Mouse (Mus musculus): Measurements from ENCODE around the gene Men1.

Gene Men1

DNA sequence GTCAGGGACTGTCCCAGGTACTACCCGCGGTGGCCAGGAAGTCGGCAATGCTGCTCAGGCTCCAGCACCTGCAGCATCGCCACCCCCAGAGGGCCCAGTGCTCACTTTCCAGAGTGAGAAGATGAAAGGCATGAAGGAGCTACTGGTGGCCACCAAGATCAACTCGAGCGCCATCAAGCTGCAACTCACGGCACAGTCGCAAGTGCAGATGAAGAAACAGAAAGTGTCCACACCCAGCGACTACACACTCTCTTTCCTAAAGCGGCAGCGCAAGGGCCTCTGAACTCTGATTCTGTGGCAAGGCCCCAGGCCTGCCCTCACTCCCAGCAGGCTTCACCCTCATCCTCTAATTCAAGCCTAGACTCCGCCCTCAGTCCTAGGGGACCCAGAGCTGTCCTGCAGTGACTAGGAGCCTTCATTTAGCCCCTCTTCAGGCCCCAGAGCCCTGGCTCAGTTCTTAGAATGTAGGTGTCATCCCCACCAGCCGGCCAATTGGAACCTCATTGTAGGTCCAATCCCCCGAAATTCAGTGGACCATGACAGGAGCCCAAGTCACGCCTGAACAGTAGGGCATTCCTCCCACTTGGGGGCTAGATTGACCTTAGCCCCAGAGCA lies 5.2 kb downstream of the Men1 start:
- no peak for DNase-seq

DNA sequence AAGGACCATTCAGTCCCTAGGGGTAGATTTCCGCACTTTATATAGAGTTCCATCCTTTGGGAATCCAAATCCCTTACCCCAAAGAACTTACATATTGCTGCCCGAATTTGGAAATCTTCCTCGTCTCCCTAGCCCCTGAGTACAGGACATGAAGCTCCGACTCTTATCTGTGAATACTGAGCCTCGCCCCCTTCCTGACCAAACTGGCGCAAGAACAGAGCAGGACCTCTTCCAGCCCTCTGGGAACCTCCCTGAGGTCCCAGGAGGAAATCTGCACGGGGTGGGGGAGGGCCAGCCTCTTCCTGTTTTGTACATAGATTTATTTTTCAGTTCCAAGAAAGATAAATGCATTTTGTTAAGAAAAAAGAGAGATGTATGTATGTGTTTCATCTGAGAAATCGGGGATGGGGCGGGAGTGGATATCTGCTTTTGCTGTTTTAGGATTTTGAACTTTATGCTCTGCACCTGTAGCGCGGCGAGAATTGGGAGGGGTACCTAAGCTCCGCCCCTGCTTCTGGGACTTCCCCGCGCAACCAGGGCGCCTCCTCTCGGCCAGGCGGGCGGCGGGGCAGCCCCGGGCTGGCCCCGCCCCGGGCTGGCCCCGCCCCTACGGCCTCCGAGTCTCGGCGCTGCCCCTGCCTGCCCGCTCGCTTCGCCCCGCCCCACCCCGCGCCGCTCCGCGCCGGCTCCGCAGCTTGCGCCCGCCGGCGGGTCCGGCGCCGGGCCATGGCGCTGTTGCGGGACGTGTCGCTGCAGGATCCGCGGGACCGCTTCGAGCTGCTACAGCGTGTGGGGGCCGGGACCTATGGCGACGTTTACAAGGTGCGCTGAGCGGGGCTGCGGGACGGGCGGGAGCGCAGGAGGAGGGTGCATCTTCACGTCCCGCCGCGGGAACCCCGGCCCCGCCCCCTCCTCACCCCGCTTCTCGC lies 6.0 kb downstream of the Men1 start, which contains the start of gene Map4k2:
Gene Map4k2, plus strand, starts transcription at position 612 of the 929 bp plus-strand sequence.
- DNase-seq, result peak; percentile 75

DNA sequence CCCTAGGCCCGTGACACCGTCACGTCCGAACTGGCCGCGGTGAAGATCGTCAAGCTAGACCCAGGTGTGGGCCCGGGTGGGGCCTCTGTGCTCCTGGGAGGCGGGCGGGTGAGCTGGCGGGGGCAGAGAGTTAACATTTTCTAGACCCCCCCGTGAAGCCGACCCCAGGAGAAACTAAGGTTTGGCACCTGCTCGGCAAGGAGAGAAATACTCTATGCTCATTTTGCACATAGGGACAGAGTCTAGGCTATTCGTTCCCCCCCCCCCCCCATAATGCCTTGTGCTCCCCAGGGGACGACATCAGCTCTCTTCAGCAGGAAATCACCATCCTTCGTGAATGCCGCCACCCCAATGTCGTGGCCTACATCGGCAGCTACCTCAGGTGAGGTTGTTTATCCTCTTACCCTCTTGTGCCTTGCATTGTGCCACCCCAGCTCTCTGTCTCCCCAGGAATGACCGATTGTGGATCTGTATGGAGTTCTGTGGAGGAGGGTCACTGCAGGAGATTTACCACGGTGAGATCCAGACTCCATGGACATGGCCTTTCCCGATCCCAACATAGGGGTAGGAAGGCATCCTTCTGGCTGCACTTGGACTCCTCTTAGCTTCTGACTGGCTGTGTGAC lies 6.8 kb downstream of the Men1 start:
- no peak for DNase-seq

DNA sequence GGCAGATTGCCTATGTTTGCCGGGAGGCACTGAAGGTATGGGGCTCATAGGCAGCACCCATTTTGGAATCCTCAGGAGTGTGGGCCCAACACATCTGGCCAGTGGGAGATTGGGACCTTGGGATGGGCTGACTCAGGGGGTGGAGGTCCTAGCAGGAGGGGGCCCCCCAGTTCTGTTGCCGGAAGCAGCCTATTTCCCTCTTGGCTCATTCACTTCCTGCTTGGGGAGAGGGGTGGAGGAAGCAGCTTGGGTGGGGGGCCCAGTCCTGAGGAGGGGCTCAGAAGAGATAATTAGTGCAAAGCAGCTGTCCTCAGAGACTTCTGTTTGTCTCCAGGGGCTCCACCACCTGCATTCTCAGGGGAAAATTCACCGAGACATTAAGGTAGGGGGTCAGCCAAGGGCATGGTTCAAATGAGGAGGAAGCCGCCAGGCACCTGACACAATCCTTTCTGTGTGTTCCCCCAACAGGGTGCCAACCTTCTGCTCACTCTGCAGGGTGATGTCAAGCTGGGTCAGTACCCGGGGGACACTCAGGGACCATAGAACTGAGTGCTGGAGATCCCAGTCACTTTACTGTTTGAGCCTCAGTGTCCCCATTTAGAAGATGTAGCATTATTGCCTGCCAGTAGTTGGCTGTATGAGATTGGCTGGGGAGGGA lies 7.6 kb downstream of the Men1 start:
- no peak for DNase-seq

DNA sequence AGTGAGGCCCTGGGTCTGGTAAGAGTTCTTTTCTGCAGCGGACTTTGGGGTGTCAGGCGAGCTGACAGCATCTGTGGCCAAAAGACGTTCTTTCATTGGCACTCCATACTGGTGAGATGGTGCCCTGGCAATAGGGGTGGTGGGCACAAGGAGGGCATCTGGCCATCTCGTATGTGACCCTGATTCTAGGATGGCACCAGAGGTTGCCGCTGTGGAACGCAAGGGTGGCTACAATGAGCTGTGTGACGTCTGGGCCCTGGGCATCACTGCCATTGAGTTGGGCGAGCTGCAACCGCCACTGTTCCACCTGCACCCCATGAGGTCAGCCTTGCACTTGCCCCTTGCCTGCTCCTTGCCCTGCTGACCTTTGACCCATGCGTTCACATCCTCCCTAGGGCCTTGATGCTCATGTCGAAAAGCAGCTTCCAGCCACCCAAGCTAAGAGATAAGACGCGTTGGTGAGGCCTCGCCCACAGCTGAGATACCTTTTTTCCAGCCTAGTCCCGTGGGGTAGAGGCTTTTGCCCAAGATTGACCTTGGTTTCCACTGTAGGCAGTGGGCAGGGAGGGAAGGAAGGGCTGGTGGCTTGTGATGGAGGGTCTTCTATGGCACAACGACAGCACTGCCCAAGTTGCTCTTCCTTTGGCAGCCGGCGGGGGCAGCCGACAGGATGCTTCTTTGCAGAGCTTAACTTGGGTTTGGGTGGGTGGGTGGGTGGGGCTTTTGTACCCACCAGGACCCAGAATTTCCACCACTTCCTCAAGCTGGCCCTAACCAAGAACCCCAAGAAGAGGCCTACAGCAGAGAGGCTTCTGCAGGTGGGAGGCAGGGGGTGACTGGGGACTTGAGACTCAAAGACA lies 8.5 kb downstream of the Men1 start:
- DNase-seq, result no peak

DNA sequence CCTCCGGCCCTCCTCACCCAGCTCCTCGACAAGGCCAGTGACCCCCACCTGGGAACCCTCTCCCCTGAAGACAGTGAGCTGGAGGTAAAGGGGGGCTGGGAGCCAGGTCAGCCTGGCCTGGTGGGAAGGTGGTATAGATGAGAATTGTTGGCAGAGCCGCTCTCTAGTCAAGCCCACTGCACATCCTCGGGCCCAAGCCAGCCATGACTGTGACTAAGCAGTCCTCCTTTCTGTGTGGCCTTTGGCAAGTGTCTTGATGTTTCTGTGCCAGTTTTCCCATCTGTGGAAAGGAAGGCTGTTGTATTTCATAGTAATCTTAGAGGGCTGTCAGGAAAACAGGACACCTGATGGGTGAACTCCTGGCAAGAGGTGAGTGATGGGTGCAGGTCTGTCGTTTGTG lies 9.2 kb downstream of the Men1 start:
- DNase-seq, result no peak

DNA sequence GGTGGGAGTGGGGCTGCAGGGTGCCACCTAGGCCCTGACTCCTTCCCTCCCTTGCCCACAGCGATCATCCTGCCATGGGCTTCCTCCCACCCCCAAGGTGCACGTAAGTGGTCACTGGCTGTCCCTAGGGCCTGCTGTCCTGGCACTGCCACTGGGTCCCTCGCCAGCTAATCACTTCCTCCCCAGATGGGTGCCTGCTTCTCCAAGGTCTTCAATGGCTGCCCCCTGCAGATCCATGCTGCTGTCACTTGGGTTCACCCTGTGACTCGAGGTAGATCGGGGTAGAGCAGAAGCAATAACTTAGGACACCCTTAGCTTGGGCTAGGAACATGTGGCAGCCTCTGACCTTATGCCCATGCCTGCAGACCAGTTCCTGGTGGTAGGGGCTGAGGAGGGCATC lies 11.2 kb downstream of the Men1 start:
- no peak for DNase-seq

DNA sequence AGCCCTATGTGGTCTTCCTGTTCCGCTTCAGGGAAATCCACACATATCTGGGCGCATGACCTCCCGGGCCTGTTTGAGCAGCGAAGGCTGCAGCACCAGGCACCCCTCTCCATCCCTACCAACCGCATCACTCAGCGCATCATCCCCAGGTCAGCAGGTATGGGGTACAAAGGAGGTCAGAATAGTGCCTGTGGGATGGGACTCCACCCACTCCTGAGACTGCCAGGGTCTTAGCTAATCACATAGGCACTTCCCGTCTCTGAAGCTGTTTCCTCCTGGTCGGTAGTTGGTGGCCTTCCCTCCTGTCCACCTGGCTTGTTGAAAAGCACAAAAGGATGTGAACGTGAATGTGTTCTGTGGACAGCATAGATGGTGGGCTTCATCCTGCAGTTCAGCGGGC lies 11.9 kb downstream of the Men1 start:
- no peak for DNase-seq

DNA sequence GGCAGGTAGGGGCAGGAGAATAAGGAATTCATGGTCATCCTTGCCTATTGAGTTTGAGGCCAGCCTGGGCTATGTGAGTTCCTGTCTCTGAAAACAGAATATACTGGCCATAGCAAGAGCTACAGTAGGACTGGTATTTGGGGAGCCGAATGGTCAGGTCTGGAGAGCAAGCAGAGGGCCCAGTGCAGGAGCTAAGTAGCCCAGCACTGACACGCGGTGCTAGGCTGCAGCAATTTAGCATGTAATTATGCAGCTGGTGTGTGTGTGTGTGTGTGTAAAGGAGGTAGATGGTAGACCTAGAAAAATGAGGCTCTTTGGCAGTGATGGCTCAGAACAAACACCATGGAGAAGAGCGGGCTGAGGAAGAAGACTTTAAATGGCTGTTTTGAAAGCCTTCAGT lies 12.8 kb downstream of the Men1 start:
- no peak for DNase-seq

DNA sequence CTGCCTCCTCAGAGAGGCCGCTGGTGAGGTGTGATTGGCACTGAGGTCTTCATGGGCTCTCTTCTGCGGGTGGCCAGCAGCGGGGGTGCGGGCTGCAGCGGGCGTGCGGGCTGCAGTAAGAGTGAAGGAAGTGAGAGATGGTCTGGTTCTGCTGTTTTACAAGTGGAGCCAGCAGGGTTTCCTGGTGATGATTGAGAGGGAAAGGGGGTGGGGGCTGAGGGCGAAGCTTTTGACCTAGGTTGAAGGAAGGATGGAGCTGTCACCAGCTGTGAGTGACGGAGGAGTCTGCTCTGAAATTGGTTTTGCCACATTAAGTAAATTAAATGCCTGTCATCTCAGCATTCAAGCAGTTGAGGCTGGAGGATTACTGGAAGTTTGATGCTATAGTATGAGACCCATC lies 13.9 kb downstream of the Men1 start:
- DNase-seq, result no peak

DNA sequence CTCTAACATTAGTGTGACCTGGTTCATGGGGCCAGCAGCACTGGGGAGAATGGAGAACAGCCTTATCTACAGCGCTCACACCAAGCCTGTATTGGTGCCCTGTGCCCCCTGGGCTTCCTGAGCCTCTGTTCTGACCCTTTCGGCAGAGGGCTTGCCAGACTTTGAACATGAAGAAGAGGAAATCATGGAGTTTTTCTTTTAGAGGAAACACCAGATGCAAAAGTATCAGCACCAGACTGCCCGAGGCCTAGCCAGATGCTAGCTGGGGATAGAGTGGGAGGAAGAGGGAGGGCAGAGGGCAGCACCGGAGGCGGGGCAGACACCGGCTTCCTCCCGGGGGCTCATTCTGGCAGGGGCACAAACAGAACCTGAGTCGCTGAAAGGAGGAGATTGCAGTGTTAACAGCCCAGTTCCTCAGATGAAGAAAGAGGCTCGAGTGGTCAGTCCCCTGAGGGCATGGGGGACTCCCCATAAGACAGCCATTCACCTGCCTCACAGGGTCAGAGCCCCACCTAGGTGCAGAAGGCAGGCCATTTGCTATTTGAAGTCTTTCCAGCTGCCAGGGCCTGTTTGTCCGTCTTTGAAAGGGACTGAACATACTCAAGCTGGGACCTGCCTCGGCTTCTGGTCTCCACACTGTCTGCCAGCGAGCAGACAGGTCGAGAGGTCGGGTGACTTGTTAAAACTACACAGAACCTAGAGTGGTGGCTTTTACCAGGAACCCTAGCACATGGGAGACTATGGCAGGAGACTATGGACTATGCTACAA lies 14.6 kb downstream of the Men1 start:
- no peak for DNase-seq

DNA sequence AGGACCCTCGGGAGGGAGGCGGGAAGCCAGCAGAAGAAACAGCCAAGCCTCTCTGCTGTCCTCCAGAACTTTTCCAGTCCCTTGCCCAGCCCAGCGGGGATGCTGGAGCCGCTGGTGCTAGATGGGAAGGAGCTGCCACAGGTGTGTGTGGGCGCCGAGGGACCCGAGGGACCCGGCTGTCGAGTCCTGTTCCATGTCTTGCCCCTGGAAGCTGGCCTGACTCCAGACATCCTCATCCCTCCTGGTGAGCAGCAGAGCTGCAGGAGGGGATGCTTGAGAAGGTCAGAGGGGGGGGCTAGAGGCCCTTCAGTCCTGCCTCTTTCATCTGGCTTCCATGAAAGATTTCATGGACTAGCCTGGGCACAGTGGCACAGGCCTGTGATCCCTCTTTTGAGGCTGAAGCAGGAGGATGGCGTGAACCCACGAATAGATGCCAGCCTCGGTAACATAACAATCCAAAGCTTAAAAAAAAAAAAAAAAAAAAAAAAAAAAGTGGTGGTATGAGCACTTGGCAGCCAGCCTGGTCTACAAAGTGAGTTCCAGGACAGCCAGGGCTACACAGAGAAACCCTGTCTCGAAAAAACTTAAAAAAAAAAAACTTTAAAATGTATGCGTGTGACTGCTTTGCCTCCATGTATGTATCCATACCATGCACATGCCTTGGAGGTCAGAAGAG lies 16.8 kb downstream of the Men1 start:
- DNase-seq, result no peak

DNA sequence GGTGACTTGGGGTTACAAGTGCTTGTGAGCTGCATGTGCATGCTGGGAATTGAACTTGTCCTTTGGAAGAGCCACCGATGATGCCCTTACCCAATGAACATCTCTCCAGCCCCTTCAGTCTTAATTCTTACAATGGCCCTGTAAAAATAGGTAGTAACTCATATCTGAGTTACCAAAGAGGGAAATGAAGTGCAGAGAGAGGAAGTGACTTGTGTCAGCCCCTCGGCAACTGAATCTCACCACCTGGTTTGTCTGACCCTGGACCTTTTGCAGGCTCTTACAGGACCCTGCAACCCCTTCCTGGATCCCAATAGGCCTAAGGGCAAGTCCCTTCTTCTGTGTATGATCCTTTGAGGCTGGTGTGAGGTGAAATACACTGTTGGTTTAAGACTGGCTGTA lies 17.3 kb downstream of the Men1 start:
- DNase-seq, result no peak

DNA sequence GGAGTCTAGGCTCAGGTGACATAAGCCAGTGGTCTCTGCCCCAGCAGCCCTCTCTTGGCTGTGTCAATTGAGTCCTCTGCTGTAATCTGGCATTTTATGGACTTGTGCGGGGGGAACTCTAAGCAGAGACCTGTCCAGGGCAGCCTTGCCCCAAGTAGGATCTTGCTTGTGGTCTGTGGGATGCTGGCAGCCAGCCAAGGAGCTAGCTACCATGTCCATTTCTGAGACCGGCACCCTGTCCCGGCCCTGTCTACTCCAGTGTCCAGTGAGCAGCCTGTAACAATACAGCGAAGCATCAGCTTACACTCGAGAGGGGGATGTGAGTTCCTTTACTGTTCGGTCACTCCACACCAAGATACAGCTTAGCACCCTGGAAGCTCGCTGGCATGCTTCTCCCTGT lies 19.3 kb downstream of the Men1 start:
- DNase-seq, result no peak

DNA sequence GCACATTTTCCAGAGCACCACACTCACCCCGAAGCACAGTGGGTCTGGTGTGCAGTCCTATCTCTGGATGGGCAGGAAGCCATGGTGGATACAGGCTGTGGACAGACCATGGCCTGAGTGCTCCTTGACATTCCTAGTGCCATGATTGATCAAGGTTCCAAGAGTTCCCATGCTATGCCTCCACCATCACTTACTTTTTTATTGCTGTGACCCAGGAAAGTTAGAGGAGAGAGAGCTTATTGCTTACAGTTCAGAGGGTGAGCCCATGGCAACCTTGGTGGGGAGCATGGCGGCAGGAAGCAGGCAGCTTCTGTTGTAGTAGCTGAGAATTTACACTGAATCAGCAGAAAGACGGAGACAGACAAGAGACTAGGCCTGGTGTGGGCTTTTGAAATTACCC lies 26.5 kb downstream of the Men1 start:
- no peak for DNase-seq

DNA sequence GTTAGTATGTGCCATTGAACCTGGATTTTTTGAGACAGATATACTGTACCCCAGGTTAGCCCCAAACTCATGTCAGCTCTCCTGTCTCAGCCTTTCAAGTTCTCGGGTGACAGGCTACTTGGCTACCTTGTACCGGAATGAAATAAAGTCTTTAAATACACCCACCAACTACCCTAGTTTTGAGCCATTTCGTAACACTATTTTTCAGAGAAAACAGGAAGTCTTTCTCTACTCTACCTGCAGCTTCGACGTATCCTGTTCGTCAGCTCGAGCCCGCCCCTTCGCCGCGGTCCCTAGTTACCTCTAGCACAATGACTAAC lies 28.3 kb downstream of the Men1 start:
- no peak for DNase-seq

DNA sequence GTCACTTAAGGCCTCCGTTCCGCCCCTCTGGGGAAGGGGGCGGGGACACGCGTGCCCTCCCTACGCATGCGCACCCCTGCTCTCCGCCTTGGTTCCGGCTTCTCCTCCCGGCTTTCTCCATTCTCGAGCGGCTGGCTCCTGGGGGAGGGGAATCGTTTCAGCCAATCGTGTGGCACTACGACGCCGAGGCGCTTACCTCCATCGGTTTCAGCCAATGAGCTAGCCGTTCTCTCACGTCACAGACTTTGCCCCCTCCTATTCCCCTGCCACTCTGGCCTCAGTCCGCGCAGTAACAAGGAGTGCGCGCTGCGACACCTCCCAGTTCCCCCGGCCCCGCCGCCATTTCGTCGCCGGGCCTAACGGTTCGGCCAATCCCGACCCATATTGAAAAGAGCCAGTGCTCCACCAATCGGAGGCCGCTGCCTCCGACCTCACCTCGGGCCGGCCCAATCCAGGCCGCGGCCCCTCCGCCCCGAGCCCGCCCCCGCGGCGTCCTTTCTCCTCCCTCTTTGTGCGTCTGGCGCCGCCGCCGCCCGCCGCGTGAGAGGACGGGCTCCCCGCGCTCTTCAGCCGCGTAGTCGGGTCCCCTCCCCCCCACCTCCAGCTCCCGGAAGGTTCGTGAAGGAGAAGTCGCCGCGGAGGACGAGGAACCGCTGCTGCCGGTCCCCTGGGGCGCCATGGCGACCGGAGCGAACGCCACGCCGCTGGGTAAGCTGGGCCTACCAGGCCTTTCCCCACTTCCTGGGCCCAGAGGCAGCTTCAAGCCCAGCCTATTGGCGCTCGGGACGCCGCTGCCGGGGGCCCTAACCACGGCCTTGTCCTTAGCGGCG lies 28.8 kb downstream of the Men1 start, which contains the start of gene Sf1:
Gene Sf1, plus strand, starts transcription at position 280 of the 830 bp plus-strand sequence.
- peak; percentile 99 for DNase-seq

DNA sequence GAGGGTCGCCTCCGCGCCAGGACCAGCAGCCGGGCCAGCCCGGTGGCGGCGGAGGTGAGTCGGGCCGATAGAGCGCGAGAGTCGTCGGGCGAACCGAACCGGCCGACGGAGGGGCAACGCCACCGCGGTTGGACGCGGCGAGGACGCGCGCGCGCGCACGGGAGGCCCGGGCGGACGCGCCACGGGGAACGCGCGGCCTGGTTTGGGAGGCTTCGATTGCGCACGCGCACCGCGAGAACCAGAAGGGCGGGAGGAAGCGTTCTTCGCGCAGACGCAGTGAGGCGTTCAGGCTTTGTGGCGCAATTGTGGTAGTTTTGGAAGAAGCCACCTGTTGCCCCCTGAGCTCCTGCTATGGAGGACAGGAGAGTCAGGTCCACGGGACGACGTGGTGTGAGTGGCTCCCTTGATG lies 29.5 kb downstream of the Men1 start:
- peak; percentile 93 for DNase-seq

DNA sequence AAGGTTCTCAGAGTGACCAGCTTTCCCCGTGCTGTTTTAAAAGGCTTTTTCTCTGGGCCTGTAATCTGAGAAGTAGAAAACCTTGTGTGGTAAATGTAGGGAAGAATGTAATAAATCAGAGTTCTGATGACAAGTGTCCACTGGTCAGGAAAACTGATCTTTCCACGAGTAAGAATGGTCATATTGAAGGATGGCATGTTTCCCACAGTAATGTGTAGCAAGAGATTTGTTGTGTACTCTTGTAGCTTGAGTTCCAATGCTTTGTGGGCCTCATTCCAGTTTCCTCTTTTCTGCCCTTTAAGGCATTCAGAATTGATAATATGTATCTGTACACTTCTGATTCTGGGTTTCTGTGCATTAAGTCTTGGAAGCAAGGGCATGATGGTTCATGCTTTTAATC lies 30.1 kb downstream of the Men1 start:
- no peak for DNase-seq

DNA sequence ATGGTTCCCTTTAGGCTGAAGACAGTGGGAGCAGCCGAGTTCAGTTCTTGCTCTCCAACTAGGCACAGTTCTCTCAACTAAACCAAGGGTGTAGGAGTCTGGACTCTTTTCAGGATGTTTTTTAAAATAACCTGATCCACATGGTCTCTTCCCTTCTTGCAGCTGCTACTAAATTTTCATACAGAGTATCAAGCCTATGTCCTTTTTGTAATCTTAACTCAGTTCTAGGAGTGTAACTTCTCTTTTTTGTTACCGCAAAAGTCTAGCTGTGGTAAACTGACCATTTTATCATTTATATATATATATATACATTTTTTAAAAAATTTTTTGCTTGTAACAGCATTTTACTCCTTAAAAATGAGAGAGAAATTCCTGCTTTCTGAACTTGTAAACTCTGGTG lies 35.4 kb downstream of the Men1 start:
- no peak for DNase-seq

Measured in right cerebral cortex, postnatal 14 days (tissue).